ENCODE assay signal across 15 mouse cellular contexts in the genomic region with DNA sequence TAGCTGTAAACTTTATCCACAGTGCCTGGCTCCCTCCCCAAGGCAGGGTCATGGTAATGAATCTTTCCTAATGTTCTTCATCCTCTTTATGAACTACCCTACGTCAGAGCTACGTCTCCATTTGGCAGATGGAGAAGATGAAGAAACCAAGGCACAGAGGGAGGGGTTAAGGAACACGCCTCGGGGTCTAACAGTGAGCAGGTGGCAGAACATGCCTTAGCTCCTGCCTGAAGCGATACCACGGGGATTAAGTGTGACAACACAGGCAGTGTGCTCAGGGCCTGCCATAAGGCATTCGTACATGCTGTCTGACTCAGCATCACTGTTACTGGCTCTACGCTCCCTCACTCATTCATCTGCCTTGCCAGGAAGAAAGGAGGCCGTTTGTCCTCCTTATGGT.
A peak's percentile ranks its signal among the peaks of the same experiment; 100 is the strongest.
DNase-seq lines count a peak whose midpoint lies in the region; ATAC-seq lines count a peak whose summit lies in the region.
"Had no signal": no experiment of that assay in that cellular context is flagged by ENCODE, and none has a peak within 500 bp of the region (broad histone marks: within the 10 kb centered on the region; RNA-seq: fewer than 3 reads in every experiment).

No protein-coding gene starts in this region.

- H3K36me3 ChIP-seq in liver, embryonic 11.5 days (ENCODE audit: control insufficient read depth, insufficient read depth, low read length) = no peaks in the 10 kb centered on the region
- H3K36me3 ChIP-seq: heart, embryonic 13.5 days; limb, embryonic 12.5 days; neural tube, embryonic 13.5 days; stomach, embryonic 15.5 days had no signal

- H3K9ac ChIP-seq in liver, embryonic 11.5 days (ENCODE audit: low read depth, low read length) = no peak overlapping the region
- H3K9ac ChIP-seq: heart, embryonic 13.5 days; limb, embryonic 12.5 days; neural tube, embryonic 13.5 days; stomach, embryonic 15.5 days had no signal

- no peaks in the 10 kb centered on the region for H3K4me1 ChIP-seq in liver, embryonic 11.5 days (replicated peaks; ENCODE audit: control insufficient read depth, insufficient read depth, low read length)
- H3K4me1 ChIP-seq: stomach, embryonic 15.5 days had no signal

- no peaks in the 10 kb centered on the region for H3K27me3 ChIP-seq in liver, embryonic 11.5 days (replicated peaks; ENCODE audit: control insufficient read depth, insufficient read depth, low read length)
- H3K27me3 ChIP-seq: heart, embryonic 13.5 days; neural tube, embryonic 13.5 days; stomach, embryonic 15.5 days had no signal

- ATAC-seq in liver, embryonic 11.5 days (replicated peaks; ENCODE audit: low FRiP score) = no peak
- ATAC-seq: activated CD4-positive, CD25-positive, alpha-beta regulatory T cell, adult 4 months had no signal

- H3K9me3 ChIP-seq in liver, embryonic 11.5 days (ENCODE audit: control insufficient read depth, low read length) = no peaks in the 10 kb centered on the region
- H3K9me3 ChIP-seq: heart, embryonic 13.5 days; limb, embryonic 12.5 days; neural tube, embryonic 13.5 days; stomach, embryonic 15.5 days had no signal

- WGBS in liver, embryonic 11.5 days = 78% methylated on average over 9 of the region's 9 CpGs

- no peak overlapping the region for H3K4me2 ChIP-seq in liver, embryonic 11.5 days
- H3K4me2 ChIP-seq: heart, embryonic 13.5 days; limb, embryonic 12.5 days; neural tube, embryonic 13.5 days; stomach, embryonic 15.5 days had no signal

- DNase-seq in embryo, embryonic 11 days = peak; percentile 4
- no peak for DNase-seq in embryo, embryonic 10 days (ENCODE audit: low spot score)
- DNase-seq in left cerebral cortex, postnatal 14 days (ENCODE audit: low spot score in 2 of 2) = peak; percentile 37 to 60
- no peak for DNase-seq in left cerebral cortex, adult 11 months (ENCODE audit: low spot score)
- peak; percentile 71 for DNase-seq in fat pad, adult 2 months (ENCODE audit: extremely low read depth, low read depth, low spot score)
- DNase-seq in layer of hippocampus, adult 9-11 months = peak; percentile 88
- DNase-seq in thymus, postnatal 10 days (ENCODE audit: low spot score in 2 of 2) = no peak
- DNase-seq in liver, embryonic 11.5 days (ENCODE audit: low spot score) = no peak
- DNase-seq: lung, adult 2 months had no signal

- intact Hi-C loops in left cerebral cortex, postnatal 14 days (cut with DNase I) = no loop called here

- H3K4me3 ChIP-seq in liver, embryonic 11.5 days (ENCODE audit: low read depth, low read length) = no peak overlapping the region
- H3K4me3 ChIP-seq: heart, embryonic 13.5 days; limb, embryonic 12.5 days; neural tube, embryonic 13.5 days; stomach, embryonic 15.5 days had no signal

- H3K27ac ChIP-seq in liver, embryonic 11.5 days (ENCODE audit: low read depth, low read length) = no peak overlapping the region
- H3K27ac ChIP-seq: heart, embryonic 13.5 days; kidney, postnatal 0 days; limb, embryonic 12.5 days; neural tube, embryonic 13.5 days; stomach, embryonic 15.5 days had no signal

Comparison
In these comparisons a context has a peak if more than half of its experiments do, and no peak if none do; other contexts are left out.
1. DNase-seq: peak in embryo, embryonic 11 days (single experiment), left cerebral cortex, postnatal 14 days (2 of 2), fat pad, adult 2 months (single experiment) and layer of hippocampus, adult 9-11 months (single experiment); none in embryo, embryonic 10 days (single experiment), left cerebral cortex, adult 11 months (single experiment), thymus, postnatal 10 days (0 of 2) and liver, embryonic 11.5 days (single experiment).